Mouse (Mus musculus): ENCODE data around the gene Csrnp2. TPM values are rescaled to one million over a fixed set of nuclear protein-coding genes. Genes with fewer than 3 reads are reported as not detected.

Gene Csrnp2
- polyA plus RNA-seq, 1 experiment from 2014 or later: 18.0 TPM

GRCm38 (mm10) chr15:100456356-100456991 is 38.8 kb downstream of the Csrnp2 start:
- H3K27me3 ChIP-seq (ENCODE audit: insufficient read depth, low read length): no peaks in the 10 kb centered on the region
- H3K4me1 ChIP-seq (ENCODE audit: insufficient read depth): no peaks in the 10 kb centered on the region
- no peak overlapping the region for H3K4me2 ChIP-seq
- H3K36me3 ChIP-seq (ENCODE audit: insufficient read depth): no peaks in the 10 kb centered on the region
- DNase-seq (no peak), ATAC-seq (ENCODE audit: insufficient read depth) (no peak)
- H3K27ac ChIP-seq (ENCODE audit: low read depth): no peak overlapping the region
- H3K4me3 ChIP-seq (ENCODE audit: low read depth, low read length): no peak overlapping the region
- TF ChIP-seq CTCF (IDR thresholded peaks at IDR 0.05; ENCODE audit: low read depth): no peak
- no peaks in the 10 kb centered on the region for H3K9me3 ChIP-seq (ENCODE audit: low read depth, low read length)
- H3K9ac ChIP-seq: no peak overlapping the region
- 69% methylated on average over 7 of the region's 7 CpGs for WGBS

GRCm38 (mm10) chr15:100452486-100452885 is 42.8 kb downstream of the Csrnp2 start:
- DNase-seq (no peak), ATAC-seq (ENCODE audit: insufficient read depth) (no peak)
- no peaks in the 10 kb centered on the region for H3K27me3 ChIP-seq (ENCODE audit: insufficient read depth, low read length)
- H3K9ac ChIP-seq: no peak overlapping the region
- H3K4me1 ChIP-seq (ENCODE audit: insufficient read depth): no peaks in the 10 kb centered on the region
- H3K9me3 ChIP-seq (ENCODE audit: low read depth, low read length): no peaks in the 10 kb centered on the region
- WGBS: 71% methylated on average over 11 of the region's 11 CpGs
- no peaks in the 10 kb centered on the region for H3K36me3 ChIP-seq (ENCODE audit: insufficient read depth)
- no peak overlapping the region for H3K4me2 ChIP-seq
- TF ChIP-seq CTCF (IDR thresholded peaks at IDR 0.05; ENCODE audit: low read depth): no peak
- no peak overlapping the region for H3K27ac ChIP-seq (ENCODE audit: low read depth)
- no peak overlapping the region for H3K4me3 ChIP-seq (ENCODE audit: low read depth, low read length)

GRCm38 (mm10) chr15:100451245-100451644 is 44.0 kb downstream of the Csrnp2 start:
- DNase-seq: peak; percentile 82
- Histone ChIP-seq H3K9ac (no peak overlapping the region), H3K4me1 (ENCODE audit: insufficient read depth) (no peaks in the 10 kb centered on the region), H3K36me3 (ENCODE audit: insufficient read depth) (no peaks in the 10 kb centered on the region), H3K9me3 (ENCODE audit: low read depth, low read length) (no peaks in the 10 kb centered on the region), H3K27ac (ENCODE audit: low read depth) (no peak overlapping the region), H3K4me2 (no peak overlapping the region), H3K4me3 (ENCODE audit: low read depth, low read length) (no peak overlapping the region), H3K27me3 (ENCODE audit: insufficient read depth, low read length) (no peaks in the 10 kb centered on the region)
- TF ChIP-seq CTCF (IDR thresholded peaks at IDR 0.05; ENCODE audit: low read depth): no peak
- WGBS: 37% methylated on average over 16 of the region's 16 CpGs
- ATAC-seq (ENCODE audit: insufficient read depth): peak; percentile 56; the same call in 1 of the 2 replicates

- no peak for ATAC-seq (ENCODE audit: insufficient read depth)
- WGBS: 86% methylated on average over 3 of the region's 3 CpGs
- DNase-seq: no peak
- Histone ChIP-seq H3K9me3 (ENCODE audit: low read depth, low read length) (no peaks in the 10 kb centered on the region), H3K9ac (no peak overlapping the region), H3K36me3 (ENCODE audit: insufficient read depth) (no peaks in the 10 kb centered on the region), H3K27me3 (ENCODE audit: insufficient read depth, low read length) (no peaks in the 10 kb centered on the region), H3K4me3 (ENCODE audit: low read depth, low read length) (no peak overlapping the region), H3K27ac (ENCODE audit: low read depth) (no peak overlapping the region), H3K4me2 (no peak overlapping the region), H3K4me1 (ENCODE audit: insufficient read depth) (no peaks in the 10 kb centered on the region)
- no peak for TF ChIP-seq CTCF (IDR thresholded peaks at IDR 0.05; ENCODE audit: low read depth)
Observed at GRCm38 (mm10) chr15:100449495-100449894, 45.8 kb downstream of the Csrnp2 start.

- no peak for DNase-seq
- Histone ChIP-seq H3K4me1 (ENCODE audit: insufficient read depth) (no peaks in the 10 kb centered on the region), H3K27me3 (ENCODE audit: insufficient read depth, low read length) (no peaks in the 10 kb centered on the region), H3K27ac (ENCODE audit: low read depth) (no peak overlapping the region), H3K4me2 (no peak overlapping the region), H3K9ac (no peak overlapping the region), H3K4me3 (ENCODE audit: low read depth, low read length) (no peak overlapping the region), H3K9me3 (ENCODE audit: low read depth, low read length) (no peaks in the 10 kb centered on the region), H3K36me3 (ENCODE audit: insufficient read depth) (no peaks in the 10 kb centered on the region)
- ATAC-seq (ENCODE audit: insufficient read depth): no peak
- WGBS: 61% methylated on average over 4 of the region's 4 CpGs
- TF ChIP-seq CTCF (IDR thresholded peaks at IDR 0.05; ENCODE audit: low read depth): 0 out of 2 replicates have a peak, but pooled peaks have one; percentile 13
Observed at GRCm38 (mm10) chr15:100448572-100448971, 46.7 kb downstream of the Csrnp2 start.

GRCm38 (mm10) chr15:100446887-100447286 is 48.4 kb downstream of the Csrnp2 start:
- 77% methylated on average over 2 of the region's 2 CpGs for WGBS
- no peak overlapping the region for H3K27ac ChIP-seq (ENCODE audit: low read depth)
- no peak for TF ChIP-seq CTCF (IDR thresholded peaks at IDR 0.05; ENCODE audit: low read depth)

GRCm38 (mm10) chr15:100443126-100443922 is 52.0 kb downstream of the Csrnp2 start:
- Histone ChIP-seq H3K4me1 (ENCODE audit: insufficient read depth) (no peaks in the 10 kb centered on the region), H3K9ac (peak overlapping the region; percentile 62), H3K27ac (ENCODE audit: low read depth) (peak overlapping the region; percentile 84), H3K27me3 (ENCODE audit: insufficient read depth, low read length) (no peaks in the 10 kb centered on the region), H3K9me3 (ENCODE audit: low read depth, low read length) (no peaks in the 10 kb centered on the region), H3K36me3 (ENCODE audit: insufficient read depth) (no peaks in the 10 kb centered on the region), H3K4me3 (ENCODE audit: low read depth, low read length) (peak overlapping the region; percentile 40), H3K4me2 (peak overlapping the region; percentile 76)
- WGBS: 3% methylated on average over 22 of the region's 31 CpGs
- ATAC-seq (ENCODE audit: insufficient read depth) (peak; percentile 99), DNase-seq (peak; percentile 97)
- TF ChIP-seq CTCF (IDR thresholded peaks at IDR 0.05; ENCODE audit: low read depth): no peak

More at GRCm38 (mm10) chr15:100446887-100447286, 48.4 kb downstream of the Csrnp2 start:
- no peaks in the 10 kb centered on the region for H3K36me3 ChIP-seq (ENCODE audit: insufficient read depth)
- DNase-seq (no peak), ATAC-seq (ENCODE audit: insufficient read depth) (no peak)
- H3K27me3 ChIP-seq (ENCODE audit: insufficient read depth, low read length): no peaks in the 10 kb centered on the region
- H3K9ac ChIP-seq: no peak overlapping the region
- no peak overlapping the region for H3K4me2 ChIP-seq
- H3K9me3 ChIP-seq (ENCODE audit: low read depth, low read length): no peaks in the 10 kb centered on the region
- no peaks in the 10 kb centered on the region for H3K4me1 ChIP-seq (ENCODE audit: insufficient read depth)
- H3K4me3 ChIP-seq (ENCODE audit: low read depth, low read length): no peak overlapping the region
